Mouse (Mus musculus) cerebellum, adult 9-11 months (tissue): ENCODE measurements around the gene Kera.

Experiments used
- DNase-seq: peaks from one replicate; pipeline ENCODE4 v3.0.0; 2022

Gene Kera

DNA sequence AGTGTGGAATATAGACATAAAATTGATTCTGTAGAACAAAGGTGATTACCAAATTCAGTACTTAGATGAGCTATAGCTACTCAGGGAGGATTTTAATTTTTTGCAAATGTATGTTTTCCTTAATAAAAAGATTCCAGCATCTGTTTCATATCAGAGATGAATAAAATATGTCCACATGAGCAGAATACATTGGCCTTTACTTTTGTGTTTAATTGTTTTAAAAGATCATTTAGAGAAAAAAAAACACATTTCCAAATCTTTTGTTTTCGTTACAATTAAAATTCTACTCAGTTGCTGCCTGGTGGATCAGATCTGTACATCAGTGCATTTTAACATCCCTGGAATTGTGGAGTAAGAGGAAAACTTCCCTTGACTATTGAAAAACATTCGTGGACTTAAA, at the start of gene Kera:
Gene Kera (plus strand): TSS at position 301 of the 400 bp plus-strand sequence.
- no peak for DNase-seq

DNA sequence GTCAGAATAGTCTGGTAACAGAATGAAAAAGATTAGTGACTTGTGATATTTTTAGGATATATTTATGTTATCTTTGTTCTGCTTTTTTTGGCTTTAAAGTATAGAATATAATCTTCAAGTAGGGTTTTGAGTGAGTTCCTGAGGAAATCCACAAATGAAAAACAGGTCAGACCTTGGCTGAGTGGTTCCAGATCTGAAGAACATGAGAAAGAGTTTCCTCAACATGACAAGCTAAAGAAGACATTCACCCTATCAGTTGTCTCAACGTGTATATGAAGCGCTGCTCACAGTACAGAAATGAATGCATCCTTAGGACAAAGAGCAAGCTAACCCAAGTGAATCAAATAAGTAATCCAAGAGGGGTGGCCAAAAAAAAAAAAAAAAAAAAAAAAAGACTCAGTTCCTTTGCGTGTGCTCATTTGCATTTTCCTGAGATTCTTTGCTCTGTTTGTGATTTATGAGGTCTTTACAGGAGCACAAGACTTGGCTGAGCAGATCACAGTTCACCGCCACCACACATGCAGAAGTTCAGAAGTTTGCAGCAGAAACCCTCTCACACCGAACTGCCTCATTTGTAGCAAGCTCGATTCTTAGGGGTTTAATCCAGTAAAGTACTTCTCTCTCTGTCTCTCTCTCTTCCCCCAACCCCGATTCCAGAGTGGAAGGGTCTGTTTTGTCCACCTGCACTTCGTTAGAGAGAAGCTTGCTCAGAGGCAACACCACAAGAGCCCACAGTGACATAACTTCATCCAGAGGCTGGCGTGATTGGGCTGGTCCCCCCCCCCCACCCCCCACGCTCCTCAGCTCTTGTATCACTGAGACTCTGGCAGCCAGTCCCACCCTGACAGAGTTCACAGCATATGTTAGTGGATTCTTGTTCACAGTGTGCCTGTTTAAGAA, 41.5 kb upstream of the Kera start, which contains the start of gene Lum:
Gene Lum (plus strand): TSS at position 172 of the 900 bp plus-strand sequence.
- no peak for DNase-seq

DNA sequence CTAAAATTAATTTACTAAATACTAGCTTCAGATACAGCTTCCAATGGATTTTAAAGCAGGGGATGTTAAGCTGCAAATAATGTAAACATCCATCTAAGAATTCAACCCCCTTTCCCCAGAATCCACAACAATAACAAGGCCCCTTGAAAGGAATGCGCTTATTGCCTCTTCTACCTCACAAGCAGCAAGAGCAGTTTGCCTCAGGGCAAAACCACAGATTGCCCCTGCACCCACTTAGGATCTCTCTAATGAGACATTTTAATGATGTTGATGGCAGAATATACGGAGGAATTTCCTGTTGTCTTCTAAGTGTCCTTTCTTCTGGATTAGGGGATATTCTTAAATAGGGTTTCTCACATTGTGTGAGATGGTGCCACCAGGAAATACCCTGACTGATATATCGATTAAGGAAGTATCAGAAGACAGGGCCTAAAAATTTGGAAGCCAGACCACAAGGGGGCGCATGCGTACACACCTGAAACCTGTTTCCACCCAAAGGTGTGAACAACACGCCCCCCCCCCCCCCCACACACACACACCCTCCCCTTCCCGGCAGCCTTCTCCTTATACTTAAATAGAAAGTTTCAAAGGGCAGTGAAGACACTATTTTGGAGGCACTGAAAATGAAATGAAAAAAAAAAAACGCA, 39.1 kb upstream of the Kera start:
- DNase-seq: peak; percentile 24

DNA sequence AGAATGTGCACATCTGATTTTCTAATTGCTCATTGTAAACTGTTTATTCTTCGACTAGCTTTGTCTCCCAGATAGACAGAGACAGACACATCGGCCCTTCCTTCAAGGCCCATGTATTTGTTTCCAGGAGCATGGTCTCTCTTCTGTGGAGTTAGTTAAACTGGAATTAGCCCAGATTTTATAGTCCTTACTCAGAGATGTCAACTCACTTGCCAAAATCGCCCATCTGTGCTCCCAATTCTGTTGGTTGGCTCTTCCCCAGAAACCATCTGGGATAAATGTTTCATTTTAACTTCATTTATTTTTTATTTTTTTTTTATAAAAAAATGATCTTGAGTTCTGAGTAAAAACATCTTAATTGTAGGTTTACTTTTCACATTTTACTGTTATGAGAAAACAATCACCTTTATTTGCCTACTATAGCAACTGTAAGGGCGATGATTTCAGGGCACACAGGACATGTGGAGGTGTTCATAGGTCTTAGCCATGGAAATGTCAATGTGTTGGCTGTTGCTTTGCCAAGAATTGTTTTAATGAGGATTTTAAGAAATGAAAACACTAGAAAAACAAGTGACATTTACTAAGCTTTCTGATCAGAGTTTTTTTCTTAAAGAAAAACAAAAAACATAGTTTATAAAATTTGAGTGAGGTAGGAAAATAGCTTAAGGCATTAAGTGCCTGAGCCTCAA, 24.0 kb upstream of the Kera start:
- DNase-seq: peak; percentile 76

DNA sequence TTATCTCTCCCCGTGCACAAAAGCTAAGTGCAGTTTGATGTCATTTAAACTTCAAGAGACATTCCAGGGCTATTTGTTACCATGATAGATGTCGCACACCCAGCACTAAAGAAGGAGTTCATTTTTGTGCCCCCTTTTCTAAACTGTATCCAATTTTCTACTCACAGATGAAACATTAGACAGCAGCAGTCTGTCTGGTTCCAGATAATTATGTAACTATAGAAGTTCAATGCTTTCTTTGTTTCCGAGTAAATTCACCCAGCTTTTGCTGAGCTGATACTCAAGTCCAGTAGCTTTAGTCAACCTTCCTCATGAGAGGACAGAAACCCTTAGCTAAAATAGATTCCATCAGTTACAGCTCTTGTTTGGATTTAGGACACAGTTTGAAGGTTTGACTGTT, 22.5 kb upstream of the Kera start:
- no peak for DNase-seq

DNA sequence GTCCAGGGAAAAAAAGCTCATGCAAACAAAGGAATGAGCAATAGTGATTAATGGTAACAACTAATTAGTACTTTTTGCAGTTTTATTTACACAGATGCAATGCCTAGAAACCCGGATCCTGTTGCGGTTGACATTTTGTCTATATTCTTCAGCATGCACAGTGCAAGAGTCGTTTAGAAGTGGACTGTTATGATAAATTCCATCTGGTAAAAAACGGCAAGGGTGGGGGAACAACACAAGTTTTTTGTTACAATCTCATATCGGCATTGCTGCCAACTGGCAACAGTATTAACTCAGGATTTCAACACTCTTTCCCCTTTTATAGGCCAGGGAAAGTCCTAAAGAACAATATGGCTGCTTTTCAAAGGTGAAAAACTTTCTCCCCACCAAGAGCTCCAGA, 19.5 kb upstream of the Kera start:
- no peak for DNase-seq

DNA sequence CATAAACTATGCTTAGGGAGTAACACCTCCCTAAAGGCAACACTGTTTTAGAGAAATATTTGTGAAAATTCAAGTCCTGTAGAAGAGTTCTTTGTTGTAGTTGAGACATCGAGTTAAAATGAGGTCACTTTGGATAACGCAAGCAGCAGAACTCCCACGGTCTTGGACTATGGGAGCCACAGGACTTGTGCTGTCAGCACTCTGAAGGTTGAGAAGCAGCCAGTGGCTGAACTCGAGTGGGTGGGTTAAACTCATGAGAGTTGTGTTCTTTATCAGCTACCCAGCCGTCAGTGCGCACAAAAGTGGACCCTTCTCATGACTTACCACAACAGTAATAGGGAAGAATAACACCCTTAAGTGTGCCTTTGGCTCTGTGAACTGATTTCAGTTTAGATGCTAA, 17.1 kb upstream of the Kera start:
- no peak for DNase-seq

DNA sequence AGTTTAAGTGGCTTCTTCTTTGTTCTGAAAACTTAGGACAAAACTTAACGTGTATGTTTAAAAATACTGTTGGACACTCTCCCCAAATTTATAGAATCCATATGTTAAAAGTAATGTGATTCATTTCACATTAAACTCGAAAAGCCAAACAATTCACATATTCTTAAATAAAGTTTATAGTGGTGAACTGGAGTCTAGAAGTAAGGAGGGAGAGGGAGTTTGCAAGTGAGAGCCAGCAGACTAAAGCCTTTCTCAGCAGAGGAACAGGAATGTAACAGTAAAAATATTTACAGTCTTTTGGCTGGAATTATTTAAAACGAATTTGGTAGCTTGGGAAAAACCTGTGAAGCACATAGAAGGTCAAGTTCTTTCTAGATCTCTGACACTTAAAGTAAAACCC, 15.6 kb upstream of the Kera start:
- no peak for DNase-seq

DNA sequence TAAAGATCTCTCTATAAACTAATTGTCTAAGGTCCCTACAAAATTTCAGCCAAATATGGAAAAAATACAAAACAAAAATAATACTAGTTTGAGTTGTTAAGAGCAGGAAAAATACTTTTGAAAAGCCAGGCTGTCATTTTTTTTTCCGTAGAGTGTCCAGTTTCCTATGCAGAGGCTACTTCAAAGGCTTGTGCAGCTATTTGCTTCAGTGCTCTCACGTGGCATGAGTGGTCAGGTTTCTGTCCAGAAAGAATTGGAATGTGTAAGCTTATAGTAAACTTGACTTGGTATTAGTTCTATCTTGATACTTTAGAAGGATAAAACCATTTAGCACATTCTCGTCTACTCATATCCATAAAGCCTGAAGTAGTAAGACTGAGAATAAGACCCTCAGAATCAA, 15.0 kb upstream of the Kera start:
- DNase-seq: no peak

GRCm38 (mm10) chr10:97595680-97596079, 11.0 kb upstream of the Kera start:
- no peak for DNase-seq

DNA sequence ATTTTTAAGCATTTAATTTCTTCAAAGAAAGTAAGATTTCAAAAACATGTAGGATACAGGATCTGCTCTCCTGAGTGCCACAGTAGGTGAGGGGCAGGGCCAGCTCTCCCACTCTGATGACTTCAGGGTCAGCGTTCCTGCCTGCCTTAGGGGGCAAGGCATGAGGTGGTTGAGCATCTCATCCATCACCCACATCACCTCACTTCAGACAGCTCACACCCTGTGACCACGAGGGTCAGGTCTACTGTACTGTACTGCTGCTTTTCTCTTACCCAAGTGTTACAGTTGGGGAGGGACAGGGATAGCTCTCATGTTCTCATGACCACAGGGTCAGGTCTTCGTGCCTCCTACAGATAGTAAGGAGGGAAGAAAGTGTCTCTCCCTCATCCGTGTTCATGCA, 4.9 kb upstream of the Kera start:
- no peak for DNase-seq

DNA sequence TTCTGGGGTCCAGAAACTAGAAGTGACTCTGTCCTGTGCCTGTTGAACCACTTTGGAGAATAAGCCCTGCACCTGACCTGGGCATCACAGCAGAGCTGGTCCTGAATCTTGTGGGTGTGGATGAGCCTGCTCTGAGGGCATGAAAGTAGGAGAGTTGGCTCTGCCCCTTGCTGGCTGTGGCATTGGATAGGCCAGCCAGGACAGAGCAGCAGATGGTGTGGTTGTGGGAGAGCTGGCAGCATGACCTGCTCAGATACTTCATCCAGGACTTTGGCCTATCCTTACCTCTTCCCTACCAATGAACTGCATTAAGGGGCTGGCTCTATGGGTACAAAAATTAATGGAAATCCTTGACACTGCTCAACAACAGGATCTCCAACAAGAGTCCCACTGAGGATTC, 3.4 kb upstream of the Kera start:
- DNase-seq: peak; percentile 93

DNA sequence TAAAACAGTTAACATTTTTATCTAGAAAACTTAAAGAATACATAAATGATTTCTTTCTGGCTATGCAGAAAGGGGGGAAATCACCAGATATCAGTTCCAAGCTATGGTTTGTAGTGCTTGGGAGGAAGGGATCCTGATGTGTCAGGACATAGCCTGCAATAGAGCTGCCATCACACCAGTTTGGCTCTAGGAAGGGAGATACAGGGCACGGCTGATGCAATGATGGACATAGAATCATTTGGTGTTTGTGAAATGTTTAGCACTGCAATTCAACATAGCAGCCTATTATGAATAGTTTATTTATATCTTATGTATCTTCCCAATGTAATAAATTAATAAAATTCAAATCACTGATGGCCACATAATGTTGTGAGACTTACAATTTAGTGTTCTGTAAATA, 15.6 kb downstream of the Kera start:
- DNase-seq: no peak

DNA sequence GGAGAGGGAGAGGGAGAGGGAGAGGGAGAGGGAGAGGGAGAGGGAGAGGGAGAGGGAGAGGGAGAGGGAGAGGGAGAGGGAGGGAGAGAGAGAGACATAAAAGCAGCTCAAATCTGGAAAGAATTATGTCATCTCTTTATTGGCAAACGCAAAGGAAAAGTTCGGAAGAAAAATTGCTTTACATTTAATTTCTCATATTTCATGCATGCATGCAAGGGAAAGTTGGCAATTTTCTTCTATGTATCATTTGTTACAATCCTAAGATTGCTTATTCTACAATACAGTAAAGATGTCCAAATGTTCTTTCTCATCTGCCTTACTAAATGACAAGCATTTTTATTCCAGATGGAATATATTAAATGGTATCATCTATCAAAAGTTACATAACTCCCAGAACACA, 17.7 kb downstream of the Kera start:
- no peak for DNase-seq

DNA sequence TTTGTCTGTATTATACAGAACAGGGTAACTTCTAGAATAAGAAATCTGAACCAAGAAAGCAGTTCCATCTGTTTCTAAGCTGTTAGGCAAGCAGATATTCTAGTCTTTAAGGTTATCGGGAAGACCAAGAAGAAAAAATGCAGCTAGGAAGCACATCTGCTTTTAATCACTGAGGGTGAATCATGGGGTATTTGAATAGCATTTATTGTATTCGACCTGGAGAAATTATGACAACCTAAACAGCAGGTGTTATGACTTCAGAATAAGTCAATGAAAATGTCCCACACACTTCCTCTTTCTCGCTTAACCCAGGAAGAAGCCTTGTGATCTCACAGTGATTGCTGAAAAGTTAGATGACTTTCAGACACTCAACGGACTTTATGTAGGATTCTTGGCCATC, 18.4 kb downstream of the Kera start:
- DNase-seq: no peak

DNA sequence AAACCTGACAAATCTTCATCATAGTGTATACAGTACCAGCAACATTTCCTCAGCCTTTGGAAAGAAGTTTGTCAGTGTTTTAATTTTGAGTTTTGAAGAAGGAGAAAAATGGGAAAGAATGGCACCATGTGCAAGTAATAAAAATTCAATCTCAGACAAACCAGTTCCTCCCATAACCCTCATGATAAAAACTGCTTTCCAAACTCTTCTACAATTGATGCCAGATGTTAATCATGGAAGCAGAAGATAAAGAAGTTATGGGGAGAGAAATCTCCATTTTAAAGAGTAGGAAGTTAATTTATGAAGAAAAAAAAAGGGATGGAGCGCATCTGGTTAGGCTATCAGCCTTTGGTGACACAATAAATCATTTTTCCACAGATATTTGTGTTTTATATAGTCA, 19.9 kb downstream of the Kera start:
- DNase-seq: no peak

- no peak for DNase-seq
Observed at GRCm38 (mm10) chr10:97631061-97631460, 24.4 kb downstream of the Kera start.

DNA sequence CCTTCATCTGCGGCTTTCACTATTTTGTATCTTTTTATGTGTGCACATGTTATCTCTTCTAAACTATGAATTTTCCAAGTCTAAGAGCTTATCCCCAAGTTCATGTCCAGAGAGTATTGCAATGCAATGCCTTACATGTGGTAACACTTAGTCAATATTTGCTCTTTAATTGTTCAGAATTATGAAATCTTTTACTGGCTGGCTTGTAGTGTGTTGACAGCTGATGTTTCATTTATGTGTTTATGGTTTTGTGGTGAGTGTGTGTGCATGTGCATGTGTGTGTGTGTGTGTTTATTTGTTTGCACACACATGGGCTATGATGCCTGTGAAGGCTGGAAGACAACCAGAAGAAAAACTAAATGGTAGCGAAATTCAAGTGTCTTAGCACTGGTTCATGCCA, 35.2 kb downstream of the Kera start:
- no peak for DNase-seq

GRCm38 (mm10) chr10:97643768-97644167, 37.1 kb downstream of the Kera start, which contains the start of gene Epyc:
Gene Epyc, plus strand, starts transcription at chr10:97644068.
- DNase-seq: no peak

DNA sequence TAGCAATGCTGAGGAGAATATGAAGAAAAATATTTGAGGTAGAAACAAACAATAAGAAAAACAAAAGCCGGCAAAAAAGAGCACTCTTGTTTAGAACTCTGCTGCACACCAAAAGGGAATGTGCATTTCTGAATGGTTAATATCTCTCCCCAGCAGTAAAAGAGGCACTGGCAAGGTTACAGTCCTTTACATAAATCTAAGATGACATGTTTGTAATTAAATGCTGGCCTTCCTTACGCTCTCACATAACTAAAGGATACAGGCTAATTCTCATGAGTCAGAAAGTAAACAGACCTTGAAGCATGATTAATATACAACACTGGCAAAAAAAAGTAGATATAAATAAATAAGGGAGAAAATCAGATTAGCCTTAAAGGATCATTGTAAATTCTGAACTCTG, 43.7 kb downstream of the Kera start:
- no peak for DNase-seq

- DNase-seq: no peak
Observed at GRCm38 (mm10) chr10:97659489-97659888, 52.8 kb downstream of the Kera start.
